Mouse (Mus musculus) ES-Bruce4 (cell line): ENCODE measurements around the gene Popdc2.

Source experiments
- CTCF ChIP-seq: IDR thresholded peaks from one replicate; pipeline ENCODE4 v1.8.1; 2011; ENCODE audit warnings: low read depth, low read length
- POLR2A ChIP-seq: IDR thresholded peaks from one replicate; pipeline ENCODE4 v1.8.1; 2011; ENCODE audit warnings: low read length; ENCODE audit not compliant: insufficient read depth

GRCm38 (mm10) chr16:38326778-38327397 lies 35.1 kb upstream of the Popdc2 start:
- TF ChIP-seq POLR2A (no peak), CTCF (no peak)
